Mouse (Mus musculus) heart, postnatal 36 days (tissue): ENCODE measurements around the gene Serinc1. TPM values are rescaled to one million over a fixed set of nuclear protein-coding genes. Genes with fewer than 3 reads are reported as not detected.
A peak's percentile ranks its signal among the peaks of the same experiment; 100 is the strongest.
"Not testable (repeated sequence)": the region's sequence is repeated elsewhere in the genome, so short reads cannot be mapped to it uniquely, and the experiment has no call there.

Experiments used
- DNase-seq, 2 experiments: peaks; one replicate each; pipeline ENCODE4 v3.0.0; 2021 to 2022
- intact Hi-C: fragments of 180-260 bp; cut with DNase I; formaldehyde crosslinking; loops from one replicate; pipeline ENCODE4 v1.15.1; 2025
- total RNA-seq, 2 experiments: library from RNA; stranded (reverse); gene quantifications; 2 replicates each; pipeline ENCODE4 v1.2.3; 2021

The Serinc1 gene
- 100 to 1,000 TPM; 282 to 310 TPM for total RNA-seq

GRCm38 (mm10) chr10:57532218-57533101, at the start of gene Serinc1:
TSS of gene Serinc1 (minus strand) at chr10:57532530.
- peak; percentile 92 to 95 for DNase-seq
- intact Hi-C loops: loop anchor here (5.0 kb wide), 1 partner anchor 260 kb away; the partner anchor contains the start of gene Smpdl3a

- DNase-seq: no peak
- intact Hi-C loops: no loop called here
These were observed 44.4 kb upstream of the Serinc1 start for GRCm38 (mm10) chr10:57576721-57577120.

GRCm38 (mm10) chr10:57572130-57572529, 39.8 kb upstream of the Serinc1 start:
- intact Hi-C loops: no loop called here
- DNase-seq: no peak

- intact Hi-C loops: loop anchor here (2.0 kb wide), 1 partner anchor 156 kb away; no protein-coding TSS in a partner anchor
- DNase-seq: peak; percentile 39 to 62
These were observed 38.9 kb upstream of the Serinc1 start for GRCm38 (mm10) chr10:57571211-57571730.

- intact Hi-C loops: loop anchor here (5.0 kb wide), 1 partner anchor 107 kb away; no protein-coding TSS in a partner anchor
- no peak for DNase-seq
These were observed 36.9 kb upstream of the Serinc1 start for GRCm38 (mm10) chr10:57569023-57569931.

- DNase-seq: no peak
- intact Hi-C loops: loop anchor here (5.0 kb wide), 1 partner anchor 104 kb away; no protein-coding TSS in a partner anchor
These were observed 33.9 kb upstream of the Serinc1 start for GRCm38 (mm10) chr10:57566221-57566620.

GRCm38 (mm10) chr10:57557597-57557996, 25.3 kb upstream of the Serinc1 start:
- no peak for DNase-seq
- intact Hi-C loops: no loop called here

GRCm38 (mm10) chr10:57553719-57554118, 21.4 kb upstream of the Serinc1 start:
- intact Hi-C loops: no loop called here
- no peak for DNase-seq

- no peak for DNase-seq
These were observed 17.3 kb upstream of the Serinc1 start for GRCm38 (mm10) chr10:57549631-57550030.

GRCm38 (mm10) chr10:57543890-57544289, 11.6 kb upstream of the Serinc1 start:
- intact Hi-C loops, DNase-seq: not testable (repeated sequence)

More at GRCm38 (mm10) chr10:57549631-57550030, 17.3 kb upstream of the Serinc1 start:
- intact Hi-C loops: no loop called here

GRCm38 (mm10) chr10:57531616-57532217, 613 bp downstream of the Serinc1 start:
- DNase-seq: no peak
- intact Hi-C loops: loop anchor here (1.0 to 5.0 kb wide), 2 partner anchors 45 to 261 kb away; partner anchors contain the start of genes Hsf2 and Smpdl3a

- intact Hi-C loops: loop anchor here (1.0 to 5.0 kb wide), 2 partner anchors 45 to 261 kb away; partner anchors contain the start of genes Hsf2 and Smpdl3a
- no peak for DNase-seq
These were observed 1.3 kb downstream of the Serinc1 start for GRCm38 (mm10) chr10:57531076-57531475.

- intact Hi-C loops: no loop called here
- DNase-seq: no peak
These were observed 5.9 kb downstream of the Serinc1 start for GRCm38 (mm10) chr10:57526469-57526868.

GRCm38 (mm10) chr10:57515278-57515677, 17.1 kb downstream of the Serinc1 start:
- intact Hi-C loops: no loop called here
- DNase-seq: no peak

- intact Hi-C loops: no loop called here
- DNase-seq: no peak
These were observed 17.7 kb downstream of the Serinc1 start for GRCm38 (mm10) chr10:57514616-57515015.

GRCm38 (mm10) chr10:57499414-57500156, 32.7 kb downstream of the Serinc1 start:
- intact Hi-C loops: no loop called here
- DNase-seq: peak in 1 of 2 experiments; percentile 14

GRCm38 (mm10) chr10:57492050-57492449, 40.3 kb downstream of the Serinc1 start:
- no peak for DNase-seq

GRCm38 (mm10) chr10:57488591-57488990, 43.7 kb downstream of the Serinc1 start:
- intact Hi-C loops: loop anchor here (10.0 kb wide), 2 partner anchors 306 to 1264 kb away; partner anchors contain the start of genes Smpdl3a and Tbc1d32
- DNase-seq: no peak

More at GRCm38 (mm10) chr10:57492050-57492449, 40.3 kb downstream of the Serinc1 start:
- intact Hi-C loops: no loop called here

- no peak for DNase-seq
- intact Hi-C loops: loop anchor here (10.0 kb wide), 2 partner anchors 308 to 1262 kb away; partner anchors contain the start of genes Smpdl3a and Tbc1d32
These were observed 45.1 kb downstream of the Serinc1 start for GRCm38 (mm10) chr10:57487201-57487600.
